Mouse (Mus musculus) left cerebral cortex, adult 2 months (tissue): ENCODE results near the gene Decr2. TPM values are rescaled to one million over a fixed set of nuclear protein-coding genes. Genes with fewer than 3 reads are reported as not detected.
A peak's percentile ranks its signal among the peaks of the same experiment; 100 is the strongest.
"Not testable (repeated sequence)": the region's sequence is repeated elsewhere in the genome, so short reads cannot be mapped to it uniquely, and the experiment has no call there.

ENCODE experiments used
- DNase-seq, 2 experiments: peaks; one replicate each; pipeline ENCODE4 v3.0.0; 2021 to 2022; ENCODE audit warnings: low spot score in 2 of 2, mixed read lengths in 1 of 2; ENCODE audit errors: extremely low spot score in 1 of 2
- H3K27ac ChIP-seq: fragments of 200-600 bp; 2 replicates; pipeline ENCODE4 v1.8.1; 2022
- H3K4me3 ChIP-seq: fragments of 200-600 bp; 2 replicates; pipeline ENCODE4 v1.8.1; 2022
- CTCF ChIP-seq: fragments of 200-600 bp; IDR thresholded peaks from 2 replicates; pipeline ENCODE4 v1.8.1; 2022; ENCODE audit warnings: antibody characterized with exemption, mild to moderate bottlenecking, moderate library complexity
- intact Hi-C: fragments of 180-260 bp; cut with DNase I; formaldehyde crosslinking; loops from one replicate; pipeline ENCODE4 v1.15.1; 2025
- total RNA-seq, 2 experiments: library from RNA; stranded (reverse); gene quantifications; 2 replicates each; pipeline ENCODE4 v1.2.3; 2021

Decr2 gene
- total RNA-seq, 2 experiments from 2014 or later = 28.5 to 31.5 TPM

GRCm38 (mm10) chr17:26052706-26053105 is 37.4 kb downstream of the Decr2 start:
- DNase-seq = no peak
- no peak overlapping the region for H3K27ac ChIP-seq
- TF ChIP-seq CTCF = no peak
- H3K4me3 ChIP-seq = no peak overlapping the region
- intact Hi-C loops = no loop called here

- TF ChIP-seq CTCF = no peak
- DNase-seq = no peak
- H3K4me3 ChIP-seq = no peak overlapping the region
- H3K27ac ChIP-seq = no peak overlapping the region
- intact Hi-C loops = no loop called here
Observed at GRCm38 (mm10) chr17:26052074-26052473, 38.1 kb downstream of the Decr2 start.

GRCm38 (mm10) chr17:26048118-26048517 is 42.0 kb downstream of the Decr2 start:
- Histone ChIP-seq H3K4me3 (no peak overlapping the region), H3K27ac (peak overlapping the region; percentile 5; the same call in 1 of the 2 replicates)
- no peak for DNase-seq
- no peak for TF ChIP-seq CTCF
- intact Hi-C loops = no loop called here

GRCm38 (mm10) chr17:26046253-26046997 is 43.7 kb downstream of the Decr2 start:
- intact Hi-C loops = no loop called here
- H3K4me3 ChIP-seq = no peak overlapping the region
- peak overlapping the region; percentile 62 for H3K27ac ChIP-seq
- no peak for TF ChIP-seq CTCF
- no peak for DNase-seq

- no peak for DNase-seq
- no peak for TF ChIP-seq CTCF
- Histone ChIP-seq H3K4me3 (no peak overlapping the region), H3K27ac (no peak overlapping the region)
- intact Hi-C loops = no loop called here
Observed at GRCm38 (mm10) chr17:26045285-26045684, 44.9 kb downstream of the Decr2 start.

- TF ChIP-seq CTCF = no peak; the same call in 1 of the 2 replicates
- Histone ChIP-seq H3K27ac (peak overlapping the region; percentile 83), H3K4me3 (0 out of 2 replicates have a peak overlapping the region, but pooled peaks have one; percentile 7)
- DNase-seq = peak; percentile 57 to 63
- intact Hi-C loops = loop anchor here (2.0 kb wide), 1 partner anchor 26 kb away; the partner anchor contains the start of gene Rab11fip3
Observed at GRCm38 (mm10) chr17:26043249-26043636, 46.9 kb downstream of the Decr2 start.

GRCm38 (mm10) chr17:26042599-26043248 is 47.4 kb downstream of the Decr2 start:
- H3K4me3 ChIP-seq = 0 out of 2 replicates have a peak overlapping the region, but pooled peaks have one; percentile 7
- peak overlapping the region; percentile 83 for H3K27ac ChIP-seq
- no peak for TF ChIP-seq CTCF
- intact Hi-C loops = loop anchor here (2.0 kb wide), 1 partner anchor 26 kb away; the partner anchor contains the start of gene Rab11fip3
- no peak for DNase-seq

GRCm38 (mm10) chr17:26041111-26041802 is 48.9 kb downstream of the Decr2 start:
- peak in 1 of 2 experiments; percentile 46 for DNase-seq
- peak; percentile 77 for TF ChIP-seq CTCF
- intact Hi-C loops = loop anchor here (2.0 kb wide), 1 partner anchor 50 kb away; the partner anchor contains the start of gene Decr2
- peak overlapping the region; percentile 40; the same call in 1 of the 2 replicates for H3K27ac ChIP-seq
- H3K4me3 ChIP-seq = no peak overlapping the region

GRCm38 (mm10) chr17:26040711-26041110 is 49.4 kb downstream of the Decr2 start:
- not testable (repeated sequence) for H3K27ac ChIP-seq, DNase-seq, H3K4me3 ChIP-seq
- intact Hi-C loops = loop anchor here (2.0 kb wide), 1 partner anchor 50 kb away; the partner anchor contains the start of gene Decr2

GRCm38 (mm10) chr17:26032037-26032436 is 58.1 kb downstream of the Decr2 start:
- no peak for TF ChIP-seq CTCF
- DNase-seq = no peak
- H3K4me3 ChIP-seq = no peak overlapping the region
- intact Hi-C loops = loop anchor here (5.0 kb wide), 1 partner anchor 35 kb away; the partner anchor contains the start of gene Rab11fip3
- H3K27ac ChIP-seq = peak overlapping the region; percentile 73

- TF ChIP-seq CTCF = no peak
- Histone ChIP-seq H3K4me3 (no peak overlapping the region), H3K27ac (peak overlapping the region; percentile 73)
- no peak for DNase-seq
- intact Hi-C loops = loop anchor here (5.0 kb wide), 1 partner anchor 36 kb away; the partner anchor contains the start of gene Rab11fip3
Observed at GRCm38 (mm10) chr17:26031583-26031982, 58.6 kb downstream of the Decr2 start.

Other genes starting within 250 kb of the Decr2 start
- gene Gm20683, start 248.6 kb downstream of the Decr2 start, total RNA-seq = 10 to 100 TPM; 23.0 to 25.1 TPM
- gene Rhot2, start 245.5 kb downstream of the Decr2 start, total RNA-seq = 100 to 1,000 TPM; 103 to 105 TPM
- gene Wdr90, start 228.8 kb downstream of the Decr2 start, total RNA-seq = 10 to 100 TPM; 34.9 to 36.8 TPM
- 10 to 100 TPM; 17.8 to 25.7 TPM for gene Mcrip2, start 221.6 kb downstream of the Decr2 start, total RNA-seq
- 10 to 100 TPM; 37.8 to 38.1 TPM for gene Mettl26, start 215.3 kb downstream of the Decr2 start, total RNA-seq
- gene Wfikkn1, start 209.5 kb downstream of the Decr2 start, total RNA-seq = 1 to 10 TPM; 1.7 TPM
- 10 to 100 TPM; 46.4 to 47.2 TPM for gene Rab40c, start 170.6 kb downstream of the Decr2 start, total RNA-seq
- gene Pigq, start 145.4 kb downstream of the Decr2 start, total RNA-seq = 100 to 1,000 TPM in 1 of 2 experiments, 10 to 100 TPM in 1; 96.5 to 118 TPM
- under 1 TPM; 0.20 to 0.87 TPM for gene Nhlrc4, start 145.4 kb downstream of the Decr2 start, total RNA-seq
- gene A930017K11Rik, start 137.8 kb downstream of the Decr2 start, total RNA-seq = under 1 TPM; 0.26 to 0.27 TPM
- 10 to 100 TPM; 53.9 to 59.3 TPM for gene Capn15, start 104.5 kb downstream of the Decr2 start, total RNA-seq
- gene Rab11fip3, start 20.8 kb downstream of the Decr2 start, total RNA-seq = 100 to 1,000 TPM; 114 to 119 TPM
- gene Nme4, start 5.3 kb upstream of the Decr2 start, total RNA-seq = 1 to 10 TPM; 3.6 to 4.2 TPM
- 10 to 100 TPM; 14.3 to 14.7 TPM for gene Tmem8, start 23.0 kb upstream of the Decr2 start, total RNA-seq
- gene Mrpl28, start 33.2 kb upstream of the Decr2 start, total RNA-seq = 10 to 100 TPM; 67.8 to 68.0 TPM
- 10 to 100 TPM; 25.9 to 29.7 TPM for gene Axin1, start 48.4 kb upstream of the Decr2 start, total RNA-seq
- gene Pdia2, start 108.8 kb upstream of the Decr2 start, total RNA-seq = 1 to 10 TPM in 1 of 2 experiments, under 1 TPM in 1; 0.59 to 1.0 TPM
- gene Rgs11, start 112.6 kb upstream of the Decr2 start, total RNA-seq = 10 to 100 TPM; 41.9 to 52.7 TPM
- gene Arhgdig, start 117.4 kb upstream of the Decr2 start, total RNA-seq = 10 to 100 TPM; 94.3 to 95.0 TPM
- 10 to 100 TPM; 18.9 to 19.2 TPM for gene Fam234a, start 153.9 kb upstream of the Decr2 start, total RNA-seq
- 10 to 100 TPM; 80.4 to 82.2 TPM for gene Luc7l, start 162.6 kb upstream of the Decr2 start, total RNA-seq